Mouse (Mus musculus): ENCODE results near the gene Epha6.

Epha6 gene

DNA sequence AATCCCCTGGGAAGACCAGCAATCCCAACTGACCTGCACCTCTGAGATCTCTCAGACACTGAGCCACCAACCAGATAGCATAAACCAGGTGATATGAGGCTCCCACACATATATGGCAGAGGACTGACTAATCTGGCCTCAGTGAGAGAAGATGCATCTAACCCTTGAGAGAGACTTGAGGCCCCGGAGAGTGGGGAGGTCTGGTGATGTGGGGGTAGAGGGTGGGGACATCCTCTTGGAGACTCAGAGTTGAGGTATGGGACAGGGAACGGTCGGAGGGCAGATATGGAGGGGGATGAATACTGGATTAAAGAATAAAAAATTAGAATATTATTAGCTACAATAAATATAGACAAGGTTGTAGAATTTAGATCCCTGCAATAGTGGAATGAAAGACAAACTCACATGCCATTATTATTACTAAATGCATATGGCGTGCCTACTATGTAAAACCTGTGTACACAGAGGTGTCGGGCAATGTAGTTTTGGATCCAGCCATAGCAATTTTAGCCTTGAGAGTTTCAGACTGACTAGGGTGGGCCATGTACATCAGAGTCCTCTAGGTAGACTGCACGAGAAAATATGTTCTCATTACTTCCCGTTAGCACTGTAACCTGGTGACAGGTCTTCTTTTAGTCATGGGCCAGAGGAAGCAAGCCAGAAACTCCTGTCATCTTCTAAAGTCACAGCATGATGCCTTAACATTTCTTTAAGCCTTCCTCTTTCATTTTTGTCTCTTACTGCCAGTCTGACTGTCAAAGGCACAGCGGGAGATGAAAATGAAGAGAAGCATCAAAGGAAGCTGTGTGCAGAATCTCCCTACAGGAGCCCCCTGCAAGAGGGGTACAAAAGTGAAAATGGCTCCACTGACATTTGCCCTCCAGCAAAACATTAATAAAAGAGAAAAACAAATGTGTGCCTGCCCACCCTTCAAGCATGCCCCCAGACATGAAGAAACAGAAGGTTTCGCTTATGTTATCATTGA is 338.7 kb downstream of the Epha6 start:
- in situ Hi-C loops (cut with MboI, MseI): no loop called here

- in situ Hi-C loops (cut with MboI, MseI): no loop called here
Observed at GRCm38 (mm10) chr16:60264719-60265508, 340.4 kb downstream of the Epha6 start.

DNA sequence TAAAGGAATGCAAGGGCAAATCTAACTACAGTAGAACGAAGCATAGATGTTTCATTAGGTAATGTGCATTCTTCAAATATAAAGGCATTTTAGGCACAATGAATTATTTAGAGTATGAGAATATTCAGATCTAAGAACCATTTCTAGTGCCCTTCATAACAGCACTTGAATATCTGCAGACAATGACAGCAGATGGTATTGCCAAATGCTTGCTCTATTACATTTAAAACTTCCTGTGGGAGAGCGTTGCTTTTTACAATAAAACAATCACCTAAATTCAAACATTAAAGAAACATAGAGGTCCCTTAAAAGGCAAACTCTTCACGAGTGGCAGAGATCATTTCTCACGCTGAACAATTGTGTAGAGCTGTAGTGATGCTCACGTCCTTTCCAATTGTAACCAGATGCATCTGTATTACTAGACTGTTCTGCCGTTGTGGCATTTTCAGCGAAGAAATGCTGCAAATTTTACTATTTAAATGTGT is 347.1 kb downstream of the Epha6 start:
- in situ Hi-C loops (cut with MboI, MseI): no loop called here

DNA sequence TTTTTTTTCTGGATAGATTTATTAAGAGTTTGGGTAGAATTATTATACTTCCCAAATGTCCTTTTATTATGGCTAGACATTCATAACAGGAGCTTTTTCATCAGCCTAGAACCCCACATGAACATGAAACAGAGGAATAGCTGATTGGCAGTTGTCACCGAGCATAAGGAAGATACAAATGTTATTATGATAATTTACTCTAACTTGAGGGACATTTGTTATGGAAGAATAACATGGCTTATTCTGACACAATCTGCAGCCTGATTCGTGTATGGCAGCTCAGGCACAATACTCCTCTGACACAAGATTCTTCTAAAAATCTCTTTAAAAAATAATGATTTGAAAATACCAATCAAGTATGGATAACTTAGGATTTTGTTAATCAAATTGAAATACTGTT is 347.7 kb downstream of the Epha6 start:
- in situ Hi-C loops (cut with MboI, MseI): no loop called here

DNA sequence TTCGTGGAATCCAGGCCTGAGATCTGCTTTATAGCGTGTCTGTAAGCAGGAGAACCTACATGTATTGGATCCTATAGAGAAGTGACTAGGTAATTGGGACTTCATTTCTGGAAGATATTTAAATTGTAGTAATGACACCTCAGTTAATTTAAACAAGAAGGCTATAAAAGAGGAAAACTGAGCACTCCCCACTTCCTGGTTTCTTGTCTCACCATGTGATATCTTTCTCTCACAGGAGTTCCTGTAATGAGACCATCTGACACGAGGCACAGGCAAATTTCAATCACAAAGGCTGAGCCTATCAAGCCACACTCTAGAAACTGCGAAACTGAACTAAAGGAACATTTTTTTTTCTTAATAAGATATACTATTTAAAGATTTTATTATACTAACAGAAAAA is 348.3 kb downstream of the Epha6 start:
- in situ Hi-C loops (cut with MboI, MseI): no loop called here

DNA sequence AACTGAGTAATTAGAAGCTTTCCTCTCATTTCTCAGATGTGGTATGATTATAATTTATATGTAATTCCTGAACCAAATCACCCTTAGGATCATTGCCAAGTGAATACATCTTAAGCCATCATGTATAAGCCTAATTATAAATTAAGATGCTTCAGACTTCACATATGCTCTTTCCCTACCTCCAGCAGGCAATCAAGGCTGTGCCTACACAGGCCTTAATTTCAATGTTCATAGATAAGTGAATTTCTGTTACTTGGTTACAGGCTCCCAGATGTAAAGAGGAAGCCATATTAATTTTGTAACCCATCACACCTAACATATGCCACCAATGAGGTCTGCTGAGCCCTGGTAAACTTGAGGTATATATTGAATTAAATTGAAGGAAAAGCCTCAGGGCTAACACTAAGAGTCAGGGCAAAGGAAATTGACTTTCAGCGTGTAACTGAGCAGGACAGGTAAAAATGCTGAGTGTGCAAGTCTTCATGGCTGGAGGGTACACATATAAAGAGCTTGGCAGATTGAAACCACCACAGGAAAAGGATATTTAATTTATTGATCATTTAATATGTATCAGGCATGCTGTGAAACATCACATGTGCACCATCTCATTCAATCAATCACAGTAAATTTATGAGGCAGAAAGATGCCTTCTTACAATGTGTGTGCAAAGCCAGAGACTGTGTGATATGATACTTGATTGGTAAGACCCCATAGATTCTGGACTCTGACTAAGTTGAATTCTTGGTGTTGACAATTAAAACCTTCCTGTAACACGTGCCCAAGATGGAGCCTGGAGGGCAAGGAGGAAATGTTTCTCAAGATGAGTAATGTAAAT is 365.8 kb downstream of the Epha6 start:
- in situ Hi-C loops (cut with MboI, MseI): no loop called here

- in situ Hi-C loops (cut with MboI, MseI): no loop called here
Observed at GRCm38 (mm10) chr16:60233985-60234766, 371.2 kb downstream of the Epha6 start.

DNA sequence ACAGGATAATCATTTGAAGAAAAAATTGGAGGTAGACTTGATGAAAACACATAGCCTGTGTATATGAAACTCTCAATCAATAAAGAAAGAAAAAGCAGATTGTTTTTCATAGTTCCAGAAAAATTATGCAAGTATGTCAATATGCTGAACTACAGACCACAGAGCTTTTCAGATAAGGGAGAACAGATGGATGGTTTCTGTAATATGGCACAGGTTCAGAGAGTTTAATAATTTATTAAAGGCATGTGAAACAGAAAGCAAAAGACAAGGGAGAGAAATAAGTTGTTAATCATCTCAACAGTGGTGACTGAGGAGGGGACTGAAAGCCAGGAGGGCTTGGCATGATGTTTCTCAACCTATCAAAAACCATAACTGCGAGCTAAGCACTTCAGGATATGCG is 372.3 kb downstream of the Epha6 start:
- in situ Hi-C loops (cut with MboI, MseI): no loop called here

DNA sequence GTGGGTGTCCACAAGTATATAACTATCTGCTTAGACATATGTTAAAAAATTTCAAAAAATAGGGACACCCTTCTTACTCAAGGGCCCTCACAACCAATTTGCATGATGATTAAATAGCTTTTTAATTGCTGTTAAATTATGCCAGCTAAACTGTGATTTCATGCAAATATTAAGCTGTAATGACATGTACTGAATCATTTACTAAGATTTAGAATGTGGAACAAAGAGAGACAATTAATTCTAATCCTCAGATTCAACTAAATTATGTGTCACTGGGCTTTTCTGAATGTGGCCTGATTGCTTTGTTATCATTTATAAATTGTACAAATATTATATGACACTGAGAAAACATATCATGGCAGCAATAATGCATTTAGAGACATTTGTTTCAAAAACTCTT is 396.2 kb downstream of the Epha6 start:
- in situ Hi-C loops (cut with MboI, MseI): no loop called here

DNA sequence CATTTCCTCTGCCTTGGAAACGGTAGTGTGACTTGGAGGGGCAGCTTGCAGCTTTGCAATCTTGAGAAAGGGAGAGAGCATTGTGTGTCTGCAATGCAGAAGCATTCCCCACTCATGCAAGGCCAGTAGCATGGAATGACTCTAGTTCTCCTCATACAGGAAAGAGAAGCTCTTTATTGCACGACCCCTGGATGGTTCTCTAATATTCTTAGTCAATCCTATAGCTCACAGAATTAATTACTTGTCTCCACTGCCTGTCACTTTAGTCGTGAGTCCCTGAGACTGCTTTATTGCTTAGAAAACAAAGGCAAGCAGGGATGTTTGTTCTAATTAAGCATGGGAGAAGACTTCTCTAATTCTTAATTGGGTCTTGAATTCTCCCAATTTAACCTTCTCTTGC is 429.8 kb downstream of the Epha6 start:
- in situ Hi-C loops (cut with MboI, MseI): no loop called here

- in situ Hi-C loops (cut with MboI, MseI): no loop called here
Observed at GRCm38 (mm10) chr16:60152439-60152838, 452.9 kb downstream of the Epha6 start.

GRCm38 (mm10) chr16:60144370-60144769 is 461.0 kb downstream of the Epha6 start:
- in situ Hi-C loops (cut with MboI, MseI): no loop called here

DNA sequence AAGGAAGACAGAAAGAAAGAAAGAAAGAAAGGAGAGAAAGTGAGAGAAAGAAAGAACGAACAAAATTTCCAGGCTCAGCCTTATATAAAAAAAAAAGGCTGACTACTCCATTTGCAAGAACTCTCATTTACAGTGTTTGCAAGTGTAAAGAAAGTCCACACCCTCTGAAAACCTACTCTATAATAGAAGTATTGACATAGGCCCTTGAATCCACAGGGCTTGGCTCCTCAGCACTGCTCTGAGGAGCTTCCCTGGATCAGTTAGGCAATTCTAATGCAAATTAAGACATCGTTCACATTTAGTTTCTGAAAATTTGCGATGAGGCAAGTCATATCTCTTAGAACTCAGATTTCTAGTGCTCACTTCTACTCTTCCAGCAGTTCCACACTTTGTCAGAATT is 483.9 kb downstream of the Epha6 start:
- in situ Hi-C loops (cut with MboI, MseI): no loop called here

GRCm38 (mm10) chr16:60102210-60102609 is 503.1 kb downstream of the Epha6 start:
- in situ Hi-C loops (cut with MboI, MseI): no loop called here

DNA sequence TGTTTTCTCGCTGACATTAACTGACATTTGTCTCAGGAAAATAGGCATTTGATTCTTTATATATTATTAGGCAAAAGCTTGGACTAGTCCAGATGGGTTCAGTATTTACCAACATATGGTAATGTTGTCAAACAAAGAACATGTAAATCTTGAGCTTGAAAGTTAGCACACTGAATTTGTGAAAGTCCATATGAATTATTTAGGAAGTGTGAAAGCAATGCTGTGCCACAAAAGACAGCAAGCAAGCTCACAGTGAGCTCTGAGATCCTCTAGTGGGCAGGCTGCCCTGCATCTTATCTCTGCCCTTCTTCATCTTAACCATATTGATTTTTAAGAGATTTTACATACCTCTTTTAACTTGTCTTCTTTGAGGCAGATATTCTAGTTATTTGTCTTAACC is 510.0 kb downstream of the Epha6 start:
- in situ Hi-C loops (cut with MboI, MseI): no loop called here

GRCm38 (mm10) chr16:60086976-60087375 is 518.4 kb downstream of the Epha6 start:
- in situ Hi-C loops (cut with MboI, MseI): no loop called here

GRCm38 (mm10) chr16:60070457-60071112 is 534.7 kb downstream of the Epha6 start:
- in situ Hi-C loops (cut with MboI, MseI): loop anchor here (10.0 kb wide), 1 partner anchor 1756 kb away; no protein-coding TSS in a partner anchor

GRCm38 (mm10) chr16:60043809-60044208 is 561.5 kb downstream of the Epha6 start:
- in situ Hi-C loops (cut with MboI, MseI): no loop called here

- in situ Hi-C loops (cut with MboI, MseI): no loop called here
Observed at GRCm38 (mm10) chr16:60028381-60028780, 577.0 kb downstream of the Epha6 start.
